Mouse (Mus musculus) heart, embryonic 13.5 days (tissue): ENCODE data around the gene Map1s. TPM values are rescaled to one million over a fixed set of nuclear protein-coding genes. Genes with fewer than 3 reads are reported as not detected.
A peak's percentile ranks its signal among the peaks of the same experiment; 100 is the strongest.

Experiments used
- ATAC-seq: fragments of 200-750 bp; cut with Nextera tagmentation; 2 replicates; pipeline ENCODE4 v1.8.0; 2017; ENCODE audit warnings: moderate TSS enrichment; ENCODE audit not compliant: insufficient number of reproducible peaks, low FRiP score, low TSS enrichment; ENCODE audit errors: extremely low read depth
- H3K27ac ChIP-seq: fragments of 300-500 bp; sonication (generic); replicated peaks from 2 replicates; pipeline ENCODE4 v1.5.1; 2015; ENCODE audit warnings: moderate library complexity, mild to moderate bottlenecking, inconsistent platforms
- H3K27me3 ChIP-seq: fragments of 300-500 bp; sonication (generic); replicated peaks from 2 replicates; pipeline ENCODE4 v1.6.1; 2015; ENCODE audit warnings: mild to moderate bottlenecking, inconsistent platforms
- H3K36me3 ChIP-seq: fragments of 300-500 bp; sonication (generic); 2 replicates; pipeline ENCODE4 v1.6.1; 2015; ENCODE audit warnings: mild to moderate bottlenecking, inconsistent platforms
- H3K4me1 ChIP-seq: fragments of 300-500 bp; sonication (generic); 2 replicates; pipeline ENCODE4 v1.6.1; 2015; ENCODE audit warnings: inconsistent platforms
- H3K4me2 ChIP-seq: fragments of 300-500 bp; sonication (generic); 2 replicates; pipeline ENCODE4 v1.6.1; 2015; ENCODE audit warnings: inconsistent platforms, mild to moderate bottlenecking, moderate library complexity
- H3K4me3 ChIP-seq: fragments of 300-500 bp; sonication (generic); 2 replicates; pipeline ENCODE4 v1.5.1; 2015; ENCODE audit warnings: moderate library complexity, mild to moderate bottlenecking, inconsistent platforms
- H3K9ac ChIP-seq: fragments of 300-500 bp; sonication (generic); 2 replicates; pipeline ENCODE4 v1.6.1; 2015; ENCODE audit warnings: inconsistent platforms, mild to moderate bottlenecking, moderate library complexity
- H3K9me3 ChIP-seq: fragments of 300-500 bp; sonication (generic); 2 replicates; pipeline ENCODE4 v1.6.1; 2016; ENCODE audit warnings: inconsistent platforms
- WGBS: fragments of 180-500 bp; shearing (Covaris S2); methylation state at CpG from one replicate; pipeline ENCODE4 v1.1.7; 2015; ENCODE audit warnings: mixed read lengths; 5-methylcytosine and 5-hydroxymethylcytosine counted together
- polyA plus RNA-seq: library from polyadenylated mRNA; unstranded; fragments of >200 nt; fragmentation: Nextera tagmentation; extraction: Ambion mirVana; gene quantifications from 2 replicates; pipeline ENCODE4 v1.2.1, GENCODE M21; 2015

Gene Map1s
- polyA plus RNA-seq, 1 experiment from 2014 or later = 35.0 TPM

- peak overlapping the region; percentile 94 for H3K4me2 ChIP-seq
- H3K9ac ChIP-seq = no peak overlapping the region; the same call in 1 of the 2 replicates
- H3K4me3 ChIP-seq = no peak overlapping the region
- H3K9me3 ChIP-seq = no peaks in the 10 kb centered on the region
- no peak for ATAC-seq
- 80% methylated on average over 7 of the region's 7 CpGs for WGBS
- no peak overlapping the region; the same call in 1 of the 2 replicates for H3K27ac ChIP-seq
- peaks cover 29% of the 10 kb centered on the region for H3K27me3 ChIP-seq
- H3K4me1 ChIP-seq = peaks cover 66% of the 10 kb centered on the region
- peaks cover 13% of the 10 kb centered on the region for H3K36me3 ChIP-seq
Observed at GRCm38 (mm10) chr8:70866566-70866965, 39.2 kb upstream of the Map1s start.

GRCm38 (mm10) chr8:70868559-70869198, 37.1 kb upstream of the Map1s start:
- Histone ChIP-seq H3K27ac (no peak overlapping the region), H3K27me3 (peaks cover 8% of the 10 kb centered on the region), H3K4me3 (peak overlapping the region; percentile 22; the same call in 1 of the 2 replicates), H3K36me3 (peaks cover 13% of the 10 kb centered on the region), H3K4me1 (peaks cover 61% of the 10 kb centered on the region), H3K9ac (peak overlapping the region; percentile 63), H3K9me3 (no peaks in the 10 kb centered on the region), H3K4me2 (peak overlapping the region; percentile 51)
- no peak for ATAC-seq
- WGBS = 24% methylated on average over 40 of the region's 40 CpGs

GRCm38 (mm10) chr8:70869199-70869571, 36.5 kb upstream of the Map1s start:
- WGBS = 43% methylated on average over 5 of the region's 5 CpGs
- Histone ChIP-seq H3K9ac (0 out of 2 replicates have a peak overlapping the region, but pooled peaks have one; percentile 63), H3K4me3 (no peak overlapping the region), H3K27ac (no peak overlapping the region), H3K36me3 (peaks cover 13% of the 10 kb centered on the region), H3K4me2 (peak overlapping the region; percentile 51), H3K4me1 (peaks cover 55% of the 10 kb centered on the region), H3K27me3 (peaks cover 3% of the 10 kb centered on the region), H3K9me3 (no peaks in the 10 kb centered on the region)
- ATAC-seq = no peak

GRCm38 (mm10) chr8:70869601-70870041, 36.1 kb upstream of the Map1s start:
- H3K9me3 ChIP-seq = no peaks in the 10 kb centered on the region
- peaks cover 51% of the 10 kb centered on the region for H3K4me1 ChIP-seq
- H3K4me3 ChIP-seq = no peak overlapping the region
- no peak for ATAC-seq
- H3K27me3 ChIP-seq = no peaks in the 10 kb centered on the region; the same call in none of the 2 replicates
- H3K4me2 ChIP-seq = no peak overlapping the region
- H3K9ac ChIP-seq = 0 out of 2 replicates have a peak overlapping the region, but pooled peaks have one; percentile 63
- H3K27ac ChIP-seq = no peak overlapping the region
- H3K36me3 ChIP-seq = peaks cover 13% of the 10 kb centered on the region
- WGBS = 43% methylated on average over 16 of the region's 16 CpGs

GRCm38 (mm10) chr8:70871195-70871807, 34.4 kb upstream of the Map1s start:
- Histone ChIP-seq H3K4me2 (no peak overlapping the region), H3K4me1 (peaks cover 41% of the 10 kb centered on the region), H3K36me3 (peaks cover 13% of the 10 kb centered on the region), H3K4me3 (no peak overlapping the region), H3K9ac (peak overlapping the region; percentile 37; the same call in 1 of the 2 replicates), H3K9me3 (no peaks in the 10 kb centered on the region), H3K27ac (peak overlapping the region; percentile 39), H3K27me3 (no peaks in the 10 kb centered on the region; the same call in none of the 2 replicates)
- ATAC-seq = no peak
- 84% methylated on average over 5 of the region's 5 CpGs for WGBS

- no peak for ATAC-seq
- no peaks in the 10 kb centered on the region; the same call in none of the 2 replicates for H3K27me3 ChIP-seq
- H3K9me3 ChIP-seq = no peaks in the 10 kb centered on the region
- WGBS = 5% methylated on average over 31 of the region's 31 CpGs
- peaks cover 37% of the 10 kb centered on the region for H3K4me1 ChIP-seq
- H3K36me3 ChIP-seq = peaks cover 9% of the 10 kb centered on the region
- peak overlapping the region; percentile 98 for H3K4me2 ChIP-seq
- H3K4me3 ChIP-seq = peak overlapping the region; percentile 91
- H3K9ac ChIP-seq = peak overlapping the region; percentile 91
- peak overlapping the region; percentile 76 for H3K27ac ChIP-seq
Observed at GRCm38 (mm10) chr8:70872643-70873363, 32.9 kb upstream of the Map1s start.

- no peaks in the 10 kb centered on the region; the same call in 1 of the 2 replicates for H3K27me3 ChIP-seq
- H3K4me2 ChIP-seq = peak within 1 kb of the TSS; percentile 98
- peaks cover 2% of the 10 kb centered on the region for H3K36me3 ChIP-seq
- H3K4me1 ChIP-seq = peaks cover 32% of the 10 kb centered on the region
- H3K27ac ChIP-seq = peak within 1 kb of the TSS; percentile 76
- ATAC-seq = peak; percentile 87
- peak within 1 kb of the TSS; percentile 91 for H3K9ac ChIP-seq
- H3K9me3 ChIP-seq = no peaks in the 10 kb centered on the region
- 1% methylated on average over 46 of the region's 46 CpGs for WGBS
- peak within 1 kb of the TSS; percentile 91 for H3K4me3 ChIP-seq
Observed at GRCm38 (mm10) chr8:70873364-70873985, 32.3 kb upstream of the Map1s start, which contains the start of gene Ccdc124. TSS of gene Ccdc124 (minus strand) at chr8:70873935.

GRCm38 (mm10) chr8:70874441-70874840, 31.3 kb upstream of the Map1s start:
- no peak overlapping the region for H3K4me2 ChIP-seq
- no peak overlapping the region for H3K27ac ChIP-seq
- H3K27me3 ChIP-seq = no peaks in the 10 kb centered on the region; the same call in 1 of the 2 replicates
- WGBS = 87% methylated on average over 13 of the region's 13 CpGs
- H3K9ac ChIP-seq = no peak overlapping the region
- no peaks in the 10 kb centered on the region for H3K9me3 ChIP-seq
- H3K4me3 ChIP-seq = no peak overlapping the region
- no peaks in the 10 kb centered on the region for H3K36me3 ChIP-seq
- peaks cover 22% of the 10 kb centered on the region for H3K4me1 ChIP-seq
- no peak for ATAC-seq

- H3K27me3 ChIP-seq = peaks cover 6% of the 10 kb centered on the region; the same call in 1 of the 2 replicates
- H3K9me3 ChIP-seq = no peaks in the 10 kb centered on the region
- peaks cover 24% of the 10 kb centered on the region for H3K4me1 ChIP-seq
- no peak overlapping the region for H3K9ac ChIP-seq
- H3K4me2 ChIP-seq = no peak overlapping the region
- no peak overlapping the region for H3K27ac ChIP-seq
- 41% methylated on average over 4 of the region's 4 CpGs for WGBS
- no peaks in the 10 kb centered on the region for H3K36me3 ChIP-seq
- no peak overlapping the region for H3K4me3 ChIP-seq
- ATAC-seq = no peak
Observed at GRCm38 (mm10) chr8:70876382-70876781, 29.4 kb upstream of the Map1s start.

GRCm38 (mm10) chr8:70878178-70878577, 27.6 kb upstream of the Map1s start:
- Histone ChIP-seq H3K27me3 (peaks cover 6% of the 10 kb centered on the region; the same call in 1 of the 2 replicates), H3K9ac (no peak overlapping the region), H3K4me1 (peaks cover 12% of the 10 kb centered on the region), H3K36me3 (no peaks in the 10 kb centered on the region), H3K9me3 (no peaks in the 10 kb centered on the region), H3K27ac (no peak overlapping the region), H3K4me3 (no peak overlapping the region), H3K4me2 (no peak overlapping the region)
- ATAC-seq = no peak
- 33% methylated on average over 2 of the region's 2 CpGs for WGBS

- WGBS = 50% methylated on average over 4 of the region's 4 CpGs
- H3K27ac ChIP-seq = no peak overlapping the region
- H3K36me3 ChIP-seq = no peaks in the 10 kb centered on the region
- H3K4me1 ChIP-seq = peaks cover 12% of the 10 kb centered on the region
- H3K4me2 ChIP-seq = no peak overlapping the region
- no peak for ATAC-seq
- no peak overlapping the region for H3K4me3 ChIP-seq
- H3K9ac ChIP-seq = no peak overlapping the region
- peaks cover 9% of the 10 kb centered on the region; the same call in 1 of the 2 replicates for H3K27me3 ChIP-seq
- no peaks in the 10 kb centered on the region for H3K9me3 ChIP-seq
Observed at GRCm38 (mm10) chr8:70879500-70879899, 26.2 kb upstream of the Map1s start.
